ENCODE assay signal across 25 mouse cellular contexts in genomic region chr2:172343751-172344150, GRCm38 (mm10). TPM values are rescaled to one million over a fixed set of nuclear protein-coding genes. Genes with fewer than 3 reads are reported as not detected.
DNase-seq lines count a peak whose midpoint lies in the region; ATAC-seq and TF ChIP-seq lines count a peak whose summit lies in the region.
"Had no signal": no experiment of that assay in that cellular context is flagged by ENCODE, and none has a peak within 500 bp of the region (broad histone marks: within the 10 kb centered on the region; RNA-seq: fewer than 3 reads in every experiment).

No protein-coding gene starts in this region.

- H3K4me1 ChIP-seq in embryonic facial prominence, embryonic 14.5 days (ENCODE audit: control insufficient read depth, insufficient read depth, low read length), result no peaks in the 10 kb centered on the region
- H3K4me1 ChIP-seq in embryonic facial prominence, embryonic 10.5 days, result peaks cover 36% of the 10 kb centered on the region
- peaks cover 4% of the 10 kb centered on the region; the same call in 1 of the 2 replicates for H3K4me1 ChIP-seq in kidney, adult 2 months (ENCODE audit: control insufficient read depth, insufficient read depth, low read length)

- no peak overlapping the region for H3K4me3 ChIP-seq in embryonic facial prominence, embryonic 14.5 days (ENCODE audit: low read depth, low read length)
- no peak overlapping the region for H3K4me3 ChIP-seq in embryonic facial prominence, embryonic 10.5 days
- H3K4me3 ChIP-seq in kidney, adult 2 months (ENCODE audit: insufficient read depth, low read depth, low read length), result no peak overlapping the region
- H3K4me3 ChIP-seq: embryonic facial prominence, embryonic 12.5 days; gastrocnemius, adult 2 months; hindbrain, embryonic 12.5 days; intestine, embryonic 15.5 days; limb, embryonic 12.5 days had no signal

- 80% methylated on average over 7 of the region's 7 CpGs for WGBS in embryonic facial prominence, embryonic 14.5 days
- WGBS in embryonic facial prominence, embryonic 10.5 days, result 92% methylated on average over 7 of the region's 7 CpGs
- 84% methylated on average over 7 of the region's 7 CpGs for whole genome bisulfite sequencing in kidney, adult 2 months

- peak; percentile 25 for DNase-seq in adrenal gland, postnatal 14 days
- no peak for DNase-seq in adrenal gland, adult 8-10 months
- DNase-seq in embryonic facial prominence, embryonic 14.5 days (ENCODE audit: low spot score), result peak; percentile 32
- no peak for DNase-seq in embryonic facial prominence, embryonic 10.5 days (ENCODE audit: low spot score)
- peak; percentile 4 for DNase-seq in kidney, adult 2 months
- no peak for DNase-seq in kidney, postnatal 10 days
- DNase-seq in lung, postnatal 14 days, result peak; percentile 8
- DNase-seq in lung, postnatal 4 days, result no peak
- DNase-seq: adrenal gland, postnatal 25 days; cerebellum, postnatal 25 days; gastrocnemius, adult 2 months; gastrocnemius, postnatal 36 days; heart, adult 18-20 months; heart, postnatal 36 days; kidney, postnatal 25 days; midbrain, embryonic 14.5 days; thymus, adult 2 months; thymus, postnatal 4 days had no signal

- H3K4me2 ChIP-seq in embryonic facial prominence, embryonic 14.5 days (ENCODE audit: low read depth, low read length), result no peak overlapping the region
- H3K4me2 ChIP-seq: heart, embryonic 11.5 days; hindbrain, embryonic 12.5 days; intestine, embryonic 15.5 days; liver, embryonic 11.5 days had no signal

- H3K9ac ChIP-seq in embryonic facial prominence, embryonic 14.5 days (ENCODE audit: low read depth, low read length), result no peak overlapping the region
- H3K9ac ChIP-seq: embryonic facial prominence, embryonic 12.5 days; hindbrain, embryonic 12.5 days; intestine, embryonic 15.5 days; limb, embryonic 12.5 days had no signal

- no peak for TF ChIP-seq POLR2A in kidney, adult 2 months (IDR thresholded peaks at IDR 0.05; ENCODE audit: low read depth, low read length)

- H3K27ac ChIP-seq in embryonic facial prominence, embryonic 14.5 days (replicated peaks; ENCODE audit: low read depth, low read length), result no peak overlapping the region
- H3K27ac ChIP-seq in embryonic facial prominence, embryonic 10.5 days (replicated peaks), result no peak overlapping the region
- no peak overlapping the region for H3K27ac ChIP-seq in kidney, adult 2 months (ENCODE audit: insufficient read depth, low read depth, low read length)
- H3K27ac ChIP-seq: embryonic facial prominence, embryonic 12.5 days; gastrocnemius, adult 2 months; hindbrain, embryonic 12.5 days; hindbrain, postnatal 0 days; intestine, embryonic 15.5 days had no signal

- TF ChIP-seq CTCF in kidney, adult 2 months (conservative IDR thresholded peaks at IDR 0.05; ENCODE audit: insufficient read depth, insufficient read length, low read depth, low read length), result no peak

- H3K27me3 ChIP-seq in embryonic facial prominence, embryonic 14.5 days (replicated peaks; ENCODE audit: control insufficient read depth, insufficient read depth, low read length), result no peaks in the 10 kb centered on the region
- H3K27me3 ChIP-seq in embryonic facial prominence, embryonic 10.5 days (replicated peaks; ENCODE audit: low read depth, poor library complexity, severe bottlenecking), result peaks cover 10% of the 10 kb centered on the region; the same call in 1 of the 2 replicates
- no peaks in the 10 kb centered on the region for H3K27me3 ChIP-seq in kidney, adult 2 months (replicated peaks; ENCODE audit: control insufficient read depth, insufficient read depth, low read length)
- H3K27me3 ChIP-seq: embryonic facial prominence, embryonic 12.5 days; hindbrain, embryonic 12.5 days; intestine, embryonic 15.5 days had no signal

- H3K36me3 ChIP-seq in embryonic facial prominence, embryonic 14.5 days (ENCODE audit: control insufficient read depth, insufficient read depth, low read length), result no peaks in the 10 kb centered on the region
- H3K36me3 ChIP-seq in embryonic facial prominence, embryonic 10.5 days (replicated peaks), result no peaks in the 10 kb centered on the region
- H3K36me3 ChIP-seq in kidney, adult 2 months (ENCODE audit: control insufficient read depth, insufficient read depth, low read length), result no peaks in the 10 kb centered on the region
- H3K36me3 ChIP-seq: embryonic facial prominence, embryonic 12.5 days; hindbrain, embryonic 12.5 days; intestine, embryonic 15.5 days; limb, embryonic 12.5 days had no signal

- ATAC-seq in embryonic facial prominence, embryonic 14.5 days (ENCODE audit: low read depth), result no peak
- ATAC-seq: hindbrain, postnatal 0 days; intestine, embryonic 15.5 days had no signal

- H3K9me3 ChIP-seq in embryonic facial prominence, embryonic 14.5 days (ENCODE audit: control insufficient read depth, low read length), result peaks cover 9% of the 10 kb centered on the region; the same call in 1 of the 2 replicates
- H3K9me3 ChIP-seq in embryonic facial prominence, embryonic 10.5 days, result no peaks in the 10 kb centered on the region
- H3K9me3 ChIP-seq: embryonic facial prominence, embryonic 12.5 days; hindbrain, embryonic 12.5 days; intestine, embryonic 15.5 days; limb, embryonic 12.5 days had no signal

RNA-seq across cellular contexts. Expression of gene Fam210b, which starts 1.6 kb away (rescaled TPM):
- total RNA-seq in adrenal gland, postnatal 14 days (2021), result 17.1 and 26.9 TPM in 2 replicates
- 10 to 100 TPM; 28.5 to 34.3 (median 29.9) TPM for total RNA-seq in adrenal gland, adult 8-10 months (2022)
- polyA plus RNA-seq in embryonic facial prominence, embryonic 14.5 days (2014; fragmentation: Nextera tagmentation; extraction: Ambion mirVana), result 13.1 and 16.0 TPM in 2 replicates
- polyA plus RNA-seq in embryonic facial prominence, embryonic 10.5 days (2016; fragmentation: Nextera tagmentation; extraction: Ambion mirVana), result 25.8 and 27.8 TPM in 2 replicates
- 16.3 and 17.5 TPM in 2 replicates for polyA plus RNA-seq in kidney, adult 2 months (2012; rRNA removed)

RNA-seq across cellular contexts. Expression of gene Aurka, which starts 26.6 kb away (rescaled TPM):
- 10.5 and 14.6 TPM in 2 replicates for total RNA-seq in adrenal gland, postnatal 14 days (2021)
- total RNA-seq in adrenal gland, adult 8-10 months (2022), result 1 to 10 TPM; 1.8 to 3.2 (median 2.5) TPM
- 79.2 and 96.2 TPM in 2 replicates for polyA plus RNA-seq in embryonic facial prominence, embryonic 14.5 days (2014; fragmentation: Nextera tagmentation; extraction: Ambion mirVana)
- polyA plus RNA-seq in embryonic facial prominence, embryonic 10.5 days (2016; fragmentation: Nextera tagmentation; extraction: Ambion mirVana), result 220 and 229 TPM in 2 replicates
- 0.92 and 1.2 TPM in 2 replicates for polyA plus RNA-seq in kidney, adult 2 months (2012; rRNA removed)

RNA-seq across cellular contexts. Expression of gene Cstf1, which starts 26.7 kb away (rescaled TPM):
- total RNA-seq in adrenal gland, postnatal 14 days (2021), result 35.5 and 36.1 TPM in 2 replicates
- total RNA-seq in adrenal gland, adult 8-10 months (2022), result 10 to 100 TPM; 29.3 to 35.3 (median 33.4) TPM
- 37.3 and 40.7 TPM in 2 replicates for polyA plus RNA-seq in embryonic facial prominence, embryonic 14.5 days (2014; fragmentation: Nextera tagmentation; extraction: Ambion mirVana)
- polyA plus RNA-seq in embryonic facial prominence, embryonic 10.5 days (2016; fragmentation: Nextera tagmentation; extraction: Ambion mirVana), result 57.9 and 59.1 TPM in 2 replicates
- polyA plus RNA-seq in kidney, adult 2 months (2012; rRNA removed), result 31.3 and 37.7 TPM in 2 replicates

RNA-seq across cellular contexts. Expression of gene Cass4, which starts 49.8 kb away (rescaled TPM):
- total RNA-seq in adrenal gland, postnatal 14 days (2021), result 0.15 and 0.53 TPM in 2 replicates
- total RNA-seq in adrenal gland, adult 8-10 months (2022), result under 1 TPM in 3 of 4 experiments, not detected in 1; 0.12 to 0.25 (median 0.19) TPM
- 0.38 and 1.1 TPM in 2 replicates for polyA plus RNA-seq in embryonic facial prominence, embryonic 14.5 days (2014; fragmentation: Nextera tagmentation; extraction: Ambion mirVana)
- 0.14 and 0.21 TPM in 2 replicates for polyA plus RNA-seq in embryonic facial prominence, embryonic 10.5 days (2016; fragmentation: Nextera tagmentation; extraction: Ambion mirVana)
- 0.22 and 0.30 TPM in 2 replicates for polyA plus RNA-seq in kidney, adult 2 months (2012; rRNA removed)
- total RNA-seq: adrenal gland, postnatal 25 days had no signal

Comparison
In these comparisons a context has a peak if more than half of its experiments do, and no peak if none do; other contexts are left out.
1. DNase-seq: peak in adrenal gland, postnatal 14 days (single experiment), embryonic facial prominence, embryonic 14.5 days (single experiment), kidney, adult 2 months (single experiment) and lung, postnatal 14 days (single experiment); none in adrenal gland, adult 8-10 months (single experiment), embryonic facial prominence, embryonic 10.5 days (single experiment), kidney, postnatal 10 days (single experiment) and lung, postnatal 4 days (0 of 2).
2. RNA of gene Aurka, which starts 26.6 kb away (polyA plus RNA-seq): 220 to 229 TPM in embryonic facial prominence, embryonic 10.5 days and 79.2 to 96.2 TPM in embryonic facial prominence, embryonic 14.5 days; 0.92 to 1.2 TPM in kidney, adult 2 months; every median in the first group is over 10 times any median in the second.